Mouse (Mus musculus) lung, postnatal 0 days (tissue): ENCODE data around the gene Ticam1.

Experiments
- CTCF ChIP-seq: IDR thresholded peaks from 2 replicates; pipeline ENCODE4 v1.5.1; 2016; ENCODE audit warnings: antibody characterized with exemption, mild to moderate bottlenecking
- EP300 ChIP-seq: IDR thresholded peaks from 2 replicates; pipeline ENCODE4 v1.6.1; 2016; ENCODE audit warnings: antibody characterized with exemption, mild to moderate bottlenecking, control low read depth

GRCm38 (mm10) chr17:56308088-56308487 lies 31.5 kb upstream of the Ticam1 start:
- no peak for TF ChIP-seq CTCF
- no peak for TF ChIP-seq EP300
